Mouse (Mus musculus): ENCODE measurements at regions not wholly inside any gene's neighbourhood (a gene's known extent, or its start where the extent isn't known, plus 50 kb on each side); places are given as distances from the start of the nearest gene placed in this dataset.

- no peak for TF ChIP-seq POLR2A (IDR thresholded peaks at IDR 0.05; ENCODE audit: low read depth, low read length)
- TF ChIP-seq CTCF (IDR thresholded peaks at IDR 0.05; ENCODE audit: extremely low read depth, insufficient read depth, insufficient read length, insufficient replicate concordance), result no peak
These were observed 58.5 kb upstream of the Galnt15 start for GRCm38 (mm10) chr14:31970245-31970830.

Data from spleen, adult 2 months (tissue).